Mouse (Mus musculus) fibroblast of lung, adult 2 months (primary cell): ENCODE measurements at regions not wholly inside any gene's neighbourhood (a gene's known extent, or its start where the extent isn't known, plus 50 kb on each side); places are given as distances from the start of the nearest gene placed in this dataset.

ENCODE experiments used
- DNase-seq: peaks from one replicate; pipeline ENCODE4 v3.0.0-alpha.2; 2011; ENCODE audit warnings: low read depth

DNA sequence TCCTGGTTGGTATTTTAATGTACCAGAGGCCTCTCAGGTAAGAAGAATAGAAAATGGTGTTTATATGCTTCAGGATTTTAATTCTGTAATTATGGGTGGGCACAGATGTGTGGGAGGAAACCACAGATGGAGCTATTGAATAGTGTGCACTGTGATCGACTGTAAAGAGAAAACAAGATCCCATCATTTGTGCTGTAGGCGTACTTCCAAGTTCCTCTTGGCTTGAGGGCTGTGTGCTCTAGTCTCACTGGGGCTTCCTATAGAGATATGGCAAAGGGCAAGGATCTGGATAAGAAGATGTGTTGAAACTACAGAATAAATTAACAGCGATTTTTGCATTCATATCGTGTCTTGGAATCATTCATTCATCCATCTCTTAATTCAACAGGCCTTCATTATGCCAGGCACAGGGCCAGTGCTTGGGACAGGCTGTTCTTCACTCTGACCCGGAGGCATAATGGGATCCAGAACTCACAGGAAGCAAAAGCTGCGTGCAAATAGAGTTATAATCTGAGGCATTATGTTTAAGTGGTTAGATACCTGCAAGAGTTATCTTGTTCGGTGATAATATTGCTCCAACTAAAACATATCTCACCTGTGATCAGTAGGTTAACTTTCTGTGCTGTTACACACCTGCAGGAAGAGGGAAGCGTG, 336.7 kb downstream of the Hs3st3b1 start:
- DNase-seq, result no peak

DNA sequence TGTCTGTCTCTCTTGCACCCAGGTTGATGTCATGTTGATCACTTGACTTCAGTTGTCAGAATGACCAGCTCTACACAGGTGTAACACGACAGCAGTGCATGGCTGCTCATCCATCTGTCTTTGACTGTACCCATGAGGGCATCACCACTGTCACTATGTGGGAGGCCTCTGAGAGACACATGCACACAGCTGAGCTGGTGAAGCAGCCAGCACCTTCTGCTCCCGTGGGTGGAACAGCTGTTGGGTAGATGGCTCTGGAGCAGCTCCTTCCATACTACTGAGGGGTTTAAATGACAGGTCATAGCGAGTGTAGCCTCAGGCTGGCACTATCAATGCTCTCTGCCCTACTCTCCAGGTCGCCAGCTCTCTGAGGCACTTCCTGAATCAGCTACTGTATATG, 301.9 kb downstream of the Hs3st3b1 start:
- no peak for DNase-seq

DNA sequence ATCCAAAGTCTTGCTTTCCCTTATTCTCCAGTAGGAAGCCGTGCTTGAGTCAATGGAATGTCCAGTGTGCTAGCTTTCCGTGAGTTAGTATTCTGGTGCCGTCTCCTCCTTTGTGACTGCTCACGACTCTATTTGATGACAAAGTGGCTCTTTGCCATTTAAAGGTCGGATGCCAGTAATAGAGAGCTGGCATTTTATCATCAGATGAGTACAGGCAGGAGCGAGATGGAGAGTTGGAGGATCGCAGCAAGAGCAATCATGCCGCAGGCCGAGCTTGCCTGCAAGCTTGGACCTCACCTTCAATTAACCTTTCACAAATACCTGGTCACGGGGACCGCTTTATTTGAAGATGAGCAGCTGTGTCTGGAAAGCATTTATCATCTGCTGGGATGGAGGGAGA, 291.8 kb downstream of the Hs3st3b1 start:
- DNase-seq, result no peak

DNA sequence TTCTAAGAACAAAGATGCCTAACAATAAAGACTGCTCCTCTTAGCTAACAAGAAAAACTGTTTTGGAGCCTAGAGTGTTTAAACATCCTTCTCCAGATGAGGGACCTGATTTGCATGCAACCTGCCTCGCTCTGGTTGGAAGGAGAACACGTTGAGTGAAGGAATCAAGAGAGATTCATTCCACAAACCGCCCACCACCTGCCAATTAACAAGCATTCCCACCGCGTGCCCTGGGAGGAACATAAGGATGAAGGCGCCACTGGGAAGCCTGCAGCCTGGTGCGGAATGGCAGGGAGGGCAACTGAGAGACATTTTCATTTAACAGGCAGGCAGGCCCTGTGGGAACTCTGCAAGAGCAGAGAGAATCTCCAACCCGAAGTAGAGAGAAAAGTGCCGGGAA, 265.0 kb downstream of the Hs3st3b1 start:
- no peak for DNase-seq

- DNase-seq, result no peak
These were observed 256.7 kb downstream of the Hs3st3b1 start for GRCm38 (mm10) chr11:63665268-63665934.

DNA sequence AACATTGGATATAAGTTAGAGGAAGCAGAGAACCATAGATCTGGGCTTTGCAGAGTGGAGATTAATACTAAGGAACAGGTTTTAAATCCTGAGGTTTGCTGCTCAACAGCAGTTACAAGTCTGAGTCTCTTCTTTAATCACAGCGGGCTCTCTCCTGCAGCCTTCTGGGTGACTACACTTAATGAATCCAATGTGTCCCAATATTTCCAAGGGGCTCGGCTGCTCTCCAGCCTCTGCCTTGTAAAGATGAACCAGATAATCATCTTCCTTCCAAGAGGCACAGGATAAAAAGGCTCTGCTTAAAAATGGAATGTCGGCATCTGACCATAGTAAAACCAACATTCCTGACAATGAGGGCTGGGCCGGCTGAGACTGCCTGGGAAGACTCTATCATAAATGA, 251.6 kb downstream of the Hs3st3b1 start:
- no peak for DNase-seq

GRCm38 (mm10) chr11:63671816-63672215, 250.3 kb downstream of the Hs3st3b1 start:
- DNase-seq, result no peak

DNA sequence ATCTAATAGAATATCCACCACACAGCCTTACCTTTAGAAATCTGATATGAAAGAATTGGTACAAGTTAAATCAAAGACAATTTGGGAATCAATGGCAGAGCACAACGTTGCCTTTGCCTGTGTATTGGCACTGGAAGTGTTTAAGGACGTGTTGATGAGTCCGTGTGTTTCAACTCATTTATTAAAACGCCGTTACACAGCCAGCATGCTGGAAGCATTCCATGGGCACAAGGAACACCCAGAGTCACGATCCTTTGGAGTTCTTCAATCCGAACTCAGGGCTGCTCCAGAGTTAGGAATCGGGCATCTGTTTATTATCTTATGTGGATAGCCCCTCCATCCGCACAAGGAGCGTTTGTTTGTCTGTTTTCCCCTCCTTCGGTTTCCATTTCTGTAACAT, 244.2 kb downstream of the Hs3st3b1 start:
- no peak for DNase-seq

- no peak for DNase-seq
These were observed 243.6 kb downstream of the Hs3st3b1 start for GRCm38 (mm10) chr11:63678382-63678905.

GRCm38 (mm10) chr11:63679491-63679890, 242.6 kb downstream of the Hs3st3b1 start:
- no peak for DNase-seq

- no peak for DNase-seq
These were observed 237.7 kb downstream of the Hs3st3b1 start for GRCm38 (mm10) chr11:63684228-63684980.

- no peak for DNase-seq
These were observed 231.0 kb downstream of the Hs3st3b1 start for GRCm38 (mm10) chr11:63691041-63691440.

DNA sequence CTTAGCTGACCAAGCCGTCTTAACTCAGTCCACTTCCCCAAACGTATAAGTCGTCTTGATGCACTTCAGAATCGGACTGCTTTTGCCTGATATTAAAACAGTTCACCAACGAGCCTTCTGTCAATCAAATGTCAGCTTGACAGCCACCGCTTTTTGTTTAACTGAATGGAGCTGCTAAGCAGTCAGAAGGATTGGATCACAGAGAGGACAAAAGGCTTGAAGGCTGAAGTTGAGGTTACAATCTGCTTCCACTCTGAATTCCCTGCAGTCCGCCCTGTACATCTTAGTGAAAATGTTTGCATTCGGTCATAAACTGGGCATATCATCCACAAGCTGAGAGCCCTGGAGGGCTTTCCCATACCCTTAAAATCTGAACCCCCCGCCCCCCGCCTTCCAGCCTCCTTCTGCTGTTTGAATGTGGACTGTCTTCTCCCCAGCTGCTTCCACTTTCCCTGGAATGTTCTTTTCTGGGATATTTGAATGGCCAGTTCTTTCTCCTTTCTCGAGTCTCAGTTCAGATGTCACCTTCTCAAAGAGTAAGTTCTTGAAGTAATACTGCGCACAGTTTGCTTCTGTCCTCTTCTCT, 217.0 kb downstream of the Hs3st3b1 start:
- no peak for DNase-seq

GRCm38 (mm10) chr11:63706057-63706456, 216.0 kb downstream of the Hs3st3b1 start:
- no peak for DNase-seq

GRCm38 (mm10) chr11:63707093-63707492, 215.0 kb downstream of the Hs3st3b1 start:
- no peak for DNase-seq

DNA sequence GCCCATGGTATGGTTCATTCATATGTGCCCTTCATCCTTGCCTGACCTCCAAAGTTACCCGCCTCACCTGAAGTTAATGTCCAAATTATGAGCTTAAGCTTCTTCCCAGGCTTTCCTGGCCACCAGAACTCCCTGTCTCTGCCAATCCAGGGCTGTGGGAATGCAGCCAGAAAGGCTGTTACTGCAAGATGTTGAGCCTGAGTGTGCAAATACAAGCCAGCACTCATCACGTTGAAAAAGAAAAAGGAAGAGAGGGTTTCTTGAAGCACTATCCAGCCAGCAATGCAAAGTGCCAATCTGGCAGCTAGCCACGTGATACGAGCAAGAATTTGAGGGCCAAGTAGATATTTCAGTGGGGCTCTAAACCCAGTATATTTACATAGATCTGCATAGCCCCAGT, 213.7 kb downstream of the Hs3st3b1 start:
- no peak for DNase-seq

- no peak for DNase-seq
These were observed 209.8 kb downstream of the Hs3st3b1 start for GRCm38 (mm10) chr11:63712053-63712864.

- DNase-seq, result no peak
These were observed 199.8 kb downstream of the Hs3st3b1 start for GRCm38 (mm10) chr11:63722261-63722660.

GRCm38 (mm10) chr11:63730880-63731279, 191.2 kb downstream of the Hs3st3b1 start:
- DNase-seq, result no peak

- no peak for DNase-seq
These were observed 168.8 kb downstream of the Hs3st3b1 start for GRCm38 (mm10) chr11:63753260-63753659.

- no peak for DNase-seq
These were observed 167.3 kb downstream of the Hs3st3b1 start for GRCm38 (mm10) chr11:63754826-63755225.

DNA sequence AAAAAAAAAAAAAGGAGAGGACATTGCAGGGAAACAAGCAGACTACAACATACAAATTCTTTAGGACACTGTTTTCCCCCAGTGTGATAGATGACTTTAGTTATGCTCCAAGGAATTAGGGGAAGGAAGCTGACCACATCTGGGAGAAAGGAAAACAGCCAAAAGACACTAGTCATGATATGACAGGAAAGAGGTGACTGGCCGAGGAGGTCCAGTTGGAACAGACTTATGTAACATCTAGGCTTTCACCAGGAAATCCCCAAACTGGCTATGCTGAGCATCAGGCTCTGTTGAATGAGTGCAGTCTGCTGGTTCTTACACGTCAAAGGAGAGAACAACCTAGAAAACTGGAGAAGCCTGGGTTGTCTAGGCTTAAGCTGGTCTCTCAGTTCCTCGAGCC, 163.8 kb downstream of the Hs3st3b1 start:
- DNase-seq, result no peak
